Mouse (Mus musculus): ENCODE measurements around the gene Pfkfb2.

- TF ChIP-seq TAL1 (conservative IDR thresholded peaks at IDR 0.05; ENCODE audit: low read depth, low read length) (no peak), CTCF (IDR thresholded peaks at IDR 0.05; ENCODE audit: low read depth, low read length) (no peak)
These were observed 46.2 kb upstream of the Pfkfb2 start for GRCm38 (mm10) chr1:130775234-130775633.
